Mouse (Mus musculus) cerebellum, adult 2 months (tissue): ENCODE results near the gene Mrpl36.

Source experiments
- CTCF ChIP-seq: fragments of 200-500 bp; IDR thresholded peaks from 2 replicates; pipeline ENCODE4 v1.5.1; 2011; ENCODE audit warnings: low read depth, mild to moderate bottlenecking, control low read depth, low read length, moderate library complexity, borderline replicate concordance; ENCODE audit not compliant: insufficient read depth
- POLR2A ChIP-seq: fragments of 200-500 bp; IDR thresholded peaks from 2 replicates; pipeline ENCODE4 v1.6.1; 2011; ENCODE audit warnings: low read length, control low read depth, borderline replicate concordance; ENCODE audit not compliant: insufficient read depth

- TF ChIP-seq CTCF (no peak), POLR2A (no peak)
These were observed 46.3 kb downstream of the Mrpl36 start for GRCm38 (mm10) chr13:73374612-73375011.
